Mouse (Mus musculus): Measurements from ENCODE around the gene Atg9b. TPM values are rescaled to one million over a fixed set of nuclear protein-coding genes. Genes with fewer than 3 reads are reported as not detected.

Gene Atg9b
- polyA plus RNA-seq, 1 experiment from 2014 or later: 3.6 TPM

DNA sequence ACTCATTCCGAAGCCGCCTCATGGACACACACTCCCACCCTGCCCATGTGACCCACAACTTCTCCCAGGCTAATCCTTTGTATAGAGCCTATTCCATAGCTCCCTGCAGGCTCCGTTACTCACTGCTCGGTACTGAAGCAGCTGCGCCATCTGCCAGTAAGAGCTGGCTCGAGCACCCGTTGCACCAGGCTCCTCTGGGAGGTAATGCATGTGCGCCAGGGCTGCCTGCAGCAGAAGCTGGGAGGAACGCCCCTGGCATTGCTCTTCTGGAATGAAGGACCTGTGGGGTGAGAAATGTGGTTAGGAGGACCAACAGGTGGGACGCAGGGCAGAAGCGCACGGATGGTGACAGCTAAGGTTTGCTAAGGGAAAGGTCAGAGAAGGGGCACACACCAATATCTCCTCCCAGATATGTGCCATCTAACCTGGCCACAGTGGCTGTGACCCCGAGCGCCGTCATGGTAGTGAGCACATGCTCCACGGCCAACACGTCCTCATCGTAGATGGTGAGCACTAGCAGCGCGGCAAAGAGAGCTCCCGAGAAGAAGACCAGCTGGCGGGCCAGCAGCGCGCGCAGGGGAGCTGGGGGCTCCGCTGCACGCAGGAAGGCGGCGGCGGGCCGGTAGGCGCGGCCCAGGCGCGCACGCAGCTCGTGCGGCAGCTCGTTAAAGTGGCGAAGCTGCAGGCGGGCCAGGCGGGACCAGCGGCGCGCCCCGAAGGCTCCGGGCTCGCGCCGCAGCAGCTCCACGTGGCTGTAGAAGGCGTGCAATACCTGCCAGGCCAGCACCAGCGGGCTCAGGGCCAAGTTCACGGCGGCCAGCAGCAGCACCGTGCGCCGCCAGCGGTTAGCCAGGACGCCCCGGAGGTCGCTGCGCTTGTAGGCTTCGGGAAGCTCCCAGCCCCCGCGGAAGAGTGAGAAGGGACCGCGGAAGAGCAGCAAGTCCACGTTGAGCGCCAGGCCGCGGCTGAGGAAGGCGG lies 4.4 kb downstream of the Atg9b start:
- Histone ChIP-seq H3K9me3 (no peaks in the 10 kb centered on the region), H3K4me2 (peak overlapping the region; percentile 99), H3K36me3 (no peaks in the 10 kb centered on the region), H3K4me3 (peak overlapping the region; percentile 50), H3K27me3 (peaks cover 25% of the 10 kb centered on the region), H3K27ac (replicated peaks) (peak overlapping the region; percentile 60), H3K9ac (peak overlapping the region; percentile 50), H3K4me1 (replicated peaks) (peaks cover 42% of the 10 kb centered on the region)
- ATAC-seq (ENCODE audit: low FRiP score, low read depth): peak; percentile 44
- WGBS: under 1% methylated on average over 73 of the region's 73 CpGs

GRCm38 (mm10) chr5:24385887-24386550 lies 5.9 kb downstream of the Atg9b start:
- H3K4me3 ChIP-seq: no peak overlapping the region
- H3K36me3 ChIP-seq: no peaks in the 10 kb centered on the region
- ATAC-seq (ENCODE audit: low FRiP score, low read depth): no peak
- no peak overlapping the region for H3K4me2 ChIP-seq
- no peak overlapping the region for H3K27ac ChIP-seq (replicated peaks)
- H3K27me3 ChIP-seq: peaks cover 25% of the 10 kb centered on the region
- peaks cover 45% of the 10 kb centered on the region for H3K4me1 ChIP-seq (replicated peaks)
- 81% methylated on average over 10 of the region's 10 CpGs for WGBS
- no peak overlapping the region for H3K9ac ChIP-seq
- no peaks in the 10 kb centered on the region for H3K9me3 ChIP-seq

DNA sequence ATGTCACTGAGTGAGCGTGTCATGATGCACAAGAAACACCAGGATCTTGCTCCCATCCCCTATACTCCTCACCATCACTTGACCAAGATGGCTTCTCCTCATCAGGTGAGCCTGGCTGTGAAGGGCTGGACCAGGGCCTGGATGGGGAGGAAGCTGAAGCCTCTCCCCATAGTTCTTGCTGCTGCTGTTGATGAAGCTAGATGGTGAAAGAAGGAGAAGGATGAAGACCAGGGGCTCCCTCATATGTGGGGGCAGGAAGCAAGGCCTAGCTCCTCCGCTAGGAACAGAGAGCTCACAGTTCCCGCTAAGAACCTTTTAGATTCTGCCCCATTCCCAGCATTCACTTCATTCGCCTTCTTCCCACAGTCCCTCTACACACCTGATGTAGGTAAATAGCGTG lies 6.6 kb downstream of the Atg9b start:
- no peaks in the 10 kb centered on the region for H3K36me3 ChIP-seq
- H3K4me1 ChIP-seq (replicated peaks): peaks cover 45% of the 10 kb centered on the region
- 92% methylated on average over 5 of the region's 5 CpGs for WGBS
- peaks cover 25% of the 10 kb centered on the region for H3K27me3 ChIP-seq
- H3K4me3 ChIP-seq: no peak overlapping the region
- no peak for ATAC-seq (ENCODE audit: low FRiP score, low read depth)
- no peak overlapping the region for H3K9ac ChIP-seq
- H3K27ac ChIP-seq (replicated peaks): no peak overlapping the region
- no peaks in the 10 kb centered on the region for H3K9me3 ChIP-seq
- no peak overlapping the region for H3K4me2 ChIP-seq

GRCm38 (mm10) chr5:24384407-24384806 lies 7.5 kb downstream of the Atg9b start:
- H3K4me3 ChIP-seq: no peak overlapping the region
- peak overlapping the region; percentile 69 for H3K4me2 ChIP-seq

GRCm38 (mm10) chr5:24383026-24383859 lies 8.7 kb downstream of the Atg9b start:
- ATAC-seq (ENCODE audit: low FRiP score, low read depth): peak; percentile 88
- peaks cover 14% of the 10 kb centered on the region for H3K27me3 ChIP-seq
- peak overlapping the region; percentile 69 for H3K4me2 ChIP-seq
- H3K4me1 ChIP-seq (replicated peaks): peaks cover 40% of the 10 kb centered on the region
- peak overlapping the region; percentile 61 for H3K9ac ChIP-seq
- H3K27ac ChIP-seq (replicated peaks): peak overlapping the region; percentile 80
- no peaks in the 10 kb centered on the region for H3K36me3 ChIP-seq
- WGBS: under 1% methylated on average over 34 of the region's 34 CpGs
- no peaks in the 10 kb centered on the region for H3K9me3 ChIP-seq
- peak overlapping the region; percentile 53 for H3K4me3 ChIP-seq

More at GRCm38 (mm10) chr5:24384407-24384806, 7.5 kb downstream of the Atg9b start:
- Histone ChIP-seq H3K9ac (no peak overlapping the region), H3K36me3 (no peaks in the 10 kb centered on the region), H3K27ac (replicated peaks) (no peak overlapping the region), H3K27me3 (peaks cover 18% of the 10 kb centered on the region), H3K9me3 (no peaks in the 10 kb centered on the region), H3K4me1 (replicated peaks) (peaks cover 45% of the 10 kb centered on the region)
- WGBS: 73% methylated on average over 6 of the region's 6 CpGs
- no peak for ATAC-seq (ENCODE audit: low FRiP score, low read depth)

- no peak for ATAC-seq (ENCODE audit: low FRiP score, low read depth)
- no peak overlapping the region for H3K4me2 ChIP-seq
- H3K27me3 ChIP-seq: peaks cover 12% of the 10 kb centered on the region
- peaks cover 28% of the 10 kb centered on the region for H3K4me1 ChIP-seq (replicated peaks)
- no peaks in the 10 kb centered on the region for H3K9me3 ChIP-seq
- no peak overlapping the region for H3K4me3 ChIP-seq
- H3K9ac ChIP-seq: no peak overlapping the region
- no peaks in the 10 kb centered on the region for H3K36me3 ChIP-seq
- WGBS: 67% methylated on average over 2 of the region's 2 CpGs
- H3K27ac ChIP-seq (replicated peaks): no peak overlapping the region
These were observed 10.0 kb downstream of the Atg9b start for GRCm38 (mm10) chr5:24381988-24382387.

- Histone ChIP-seq H3K4me2 (no peak overlapping the region), H3K9ac (no peak overlapping the region), H3K4me3 (no peak overlapping the region), H3K9me3 (no peaks in the 10 kb centered on the region), H3K36me3 (no peaks in the 10 kb centered on the region), H3K27me3 (peaks cover 12% of the 10 kb centered on the region), H3K27ac (replicated peaks) (no peak overlapping the region), H3K4me1 (replicated peaks) (peaks cover 24% of the 10 kb centered on the region)
- WGBS: 78% methylated on average over 6 of the region's 6 CpGs
- ATAC-seq (ENCODE audit: low FRiP score, low read depth): no peak
These were observed 10.5 kb downstream of the Atg9b start for GRCm38 (mm10) chr5:24381486-24381885.

DNA sequence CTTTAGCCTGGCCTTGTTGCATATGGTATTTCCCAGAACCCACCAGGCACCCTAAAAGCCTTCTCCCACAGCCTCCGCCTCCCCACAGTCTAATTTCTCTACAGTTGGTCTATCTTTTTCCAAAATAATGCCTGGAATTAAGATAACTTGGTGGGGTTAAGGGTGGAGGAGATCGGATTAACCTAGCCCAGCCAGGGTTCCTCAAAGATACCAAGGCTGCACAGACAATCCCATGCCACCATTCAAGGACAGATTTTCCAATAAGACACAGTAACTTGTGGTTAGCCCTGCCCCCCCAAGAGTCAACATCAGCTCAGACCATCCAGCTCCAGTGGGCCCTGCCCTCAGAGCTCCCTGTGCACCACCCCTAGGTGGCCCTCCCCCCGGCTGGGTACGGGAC lies 11.4 kb downstream of the Atg9b start:
- no peaks in the 10 kb centered on the region for H3K36me3 ChIP-seq
- WGBS: 92% methylated on average over 4 of the region's 4 CpGs

DNA sequence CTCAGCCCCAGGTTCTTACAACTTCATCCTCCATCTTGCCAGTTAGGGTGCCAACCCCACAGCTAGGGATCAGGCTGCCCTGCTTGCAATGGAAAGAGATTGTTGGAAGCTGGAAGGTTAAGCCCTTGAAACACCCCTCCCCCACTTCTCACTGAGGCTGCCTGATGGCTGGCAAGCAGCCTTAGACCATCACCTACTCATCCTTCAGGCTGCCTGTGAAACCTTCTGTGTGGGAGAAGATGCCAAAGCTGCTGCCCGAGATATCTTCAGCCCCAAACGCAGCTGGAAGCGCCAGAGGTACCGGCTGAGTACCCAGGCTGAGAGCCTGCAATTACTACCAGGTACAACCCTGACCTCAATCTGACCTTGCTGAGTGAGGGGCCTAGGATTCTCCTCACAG lies 12.4 kb downstream of the Atg9b start:
- no peak overlapping the region for H3K4me3 ChIP-seq
- H3K36me3 ChIP-seq: no peaks in the 10 kb centered on the region
- no peak overlapping the region for H3K9ac ChIP-seq
- no peak overlapping the region for H3K4me2 ChIP-seq
- H3K9me3 ChIP-seq: no peaks in the 10 kb centered on the region
- H3K27me3 ChIP-seq: no peaks in the 10 kb centered on the region
- H3K4me1 ChIP-seq (replicated peaks): peaks cover 21% of the 10 kb centered on the region
- ATAC-seq (ENCODE audit: low FRiP score, low read depth): no peak
- no peak overlapping the region for H3K27ac ChIP-seq (replicated peaks)
- WGBS: 72% methylated on average over 4 of the region's 4 CpGs

More for the DNA sequence above, 11.4 kb downstream of the Atg9b start:
- Histone ChIP-seq H3K4me3 (no peak overlapping the region), H3K4me1 (replicated peaks) (peaks cover 24% of the 10 kb centered on the region), H3K4me2 (no peak overlapping the region), H3K27me3 (peaks cover 4% of the 10 kb centered on the region; the same call in 1 of the 2 replicates), H3K27ac (replicated peaks) (no peak overlapping the region), H3K9ac (no peak overlapping the region), H3K9me3 (no peaks in the 10 kb centered on the region)
- ATAC-seq (ENCODE audit: low FRiP score, low read depth): no peak

- Histone ChIP-seq H3K27ac (replicated peaks) (no peak overlapping the region), H3K27me3 (no peaks in the 10 kb centered on the region), H3K4me3 (no peak overlapping the region), H3K36me3 (no peaks in the 10 kb centered on the region), H3K9me3 (no peaks in the 10 kb centered on the region), H3K4me2 (no peak overlapping the region), H3K9ac (no peak overlapping the region), H3K4me1 (replicated peaks) (peaks cover 13% of the 10 kb centered on the region)
- ATAC-seq (ENCODE audit: low FRiP score, low read depth): no peak
- WGBS: 82% methylated on average over 2 of the region's 2 CpGs
These were observed 13.2 kb downstream of the Atg9b start for GRCm38 (mm10) chr5:24378700-24379099.

GRCm38 (mm10) chr5:24374666-24375328 lies 17.1 kb downstream of the Atg9b start:
- H3K9me3 ChIP-seq: no peaks in the 10 kb centered on the region
- no peak overlapping the region for H3K4me2 ChIP-seq
- no peaks in the 10 kb centered on the region for H3K4me1 ChIP-seq (replicated peaks)
- ATAC-seq (ENCODE audit: low FRiP score, low read depth): no peak
- no peak overlapping the region for H3K9ac ChIP-seq
- H3K27ac ChIP-seq (replicated peaks): no peak overlapping the region
- H3K4me3 ChIP-seq: no peak overlapping the region
- no peaks in the 10 kb centered on the region for H3K27me3 ChIP-seq
- H3K36me3 ChIP-seq: no peaks in the 10 kb centered on the region
- 75% methylated on average over 7 of the region's 7 CpGs for WGBS
